Mouse (Mus musculus) kidney, adult 9 months (tissue): ENCODE measurements around the gene Arhgap45.

Source experiments
- DNase-seq: peaks from one replicate; pipeline ENCODE4 v3.0.0; 2022

Arhgap45 gene

GRCm38 (mm10) chr10:80016511-80016910, at the start of gene Arhgap45:
Gene Arhgap45, plus strand, starts transcription at chr10:80016653.
- no peak for DNase-seq

- peak; percentile 95 for DNase-seq
Observed at GRCm38 (mm10) chr10:79966886-79967400, 49.5 kb upstream of the Arhgap45 start.

- no peak for DNase-seq
Observed at GRCm38 (mm10) chr10:79968181-79968580, 48.3 kb upstream of the Arhgap45 start.

- peak; percentile 80 for DNase-seq
Observed at GRCm38 (mm10) chr10:79969124-79969568, 47.3 kb upstream of the Arhgap45 start.

GRCm38 (mm10) chr10:79970415-79971182, 45.9 kb upstream of the Arhgap45 start, which contains the start of gene Grin3b:
Gene Grin3b, plus strand, starts transcription at chr10:79970715.
- DNase-seq, result no peak

- no peak for DNase-seq
Observed at GRCm38 (mm10) chr10:79971183-79971497, 45.3 kb upstream of the Arhgap45 start.

GRCm38 (mm10) chr10:79972831-79973230, 43.6 kb upstream of the Arhgap45 start:
- no peak for DNase-seq

- no peak for DNase-seq
Observed at GRCm38 (mm10) chr10:79974087-79974486, 42.4 kb upstream of the Arhgap45 start.

GRCm38 (mm10) chr10:79974668-79975067, 41.8 kb upstream of the Arhgap45 start:
- no peak for DNase-seq

GRCm38 (mm10) chr10:79976071-79976721, 40.3 kb upstream of the Arhgap45 start:
- no peak for DNase-seq

GRCm38 (mm10) chr10:79976722-79977107, 39.7 kb upstream of the Arhgap45 start:
- DNase-seq, result no peak

GRCm38 (mm10) chr10:79977324-79977723, 39.1 kb upstream of the Arhgap45 start:
- DNase-seq, result no peak

- no peak for DNase-seq
Observed at GRCm38 (mm10) chr10:79978061-79978460, 38.4 kb upstream of the Arhgap45 start.

- no peak for DNase-seq
Observed at GRCm38 (mm10) chr10:79979401-79980155, 36.9 kb upstream of the Arhgap45 start.

GRCm38 (mm10) chr10:79983205-79983604, 33.2 kb upstream of the Arhgap45 start:
- DNase-seq, result no peak

- DNase-seq, result peak; percentile 90
Observed at GRCm38 (mm10) chr10:79983670-79984069, 32.8 kb upstream of the Arhgap45 start.

GRCm38 (mm10) chr10:79984195-79984816, 32.1 kb upstream of the Arhgap45 start, which contains the start of gene Tmem259:
Gene Tmem259, minus strand, starts transcription at chr10:79984330.
- DNase-seq, result peak; percentile 93

GRCm38 (mm10) chr10:79984871-79985270, 31.6 kb upstream of the Arhgap45 start:
- peak; percentile 100 for DNase-seq

GRCm38 (mm10) chr10:79985334-79986231, 30.9 kb upstream of the Arhgap45 start:
- DNase-seq, result peak; percentile 74

- peak; percentile 46 for DNase-seq
Observed at GRCm38 (mm10) chr10:79986232-79986878, 30.1 kb upstream of the Arhgap45 start.

GRCm38 (mm10) chr10:79986963-79987362, 29.5 kb upstream of the Arhgap45 start:
- DNase-seq, result peak; percentile 91
